Comparison of ENCODE assay signal across 21 mouse cellular contexts in the genomic region with DNA sequence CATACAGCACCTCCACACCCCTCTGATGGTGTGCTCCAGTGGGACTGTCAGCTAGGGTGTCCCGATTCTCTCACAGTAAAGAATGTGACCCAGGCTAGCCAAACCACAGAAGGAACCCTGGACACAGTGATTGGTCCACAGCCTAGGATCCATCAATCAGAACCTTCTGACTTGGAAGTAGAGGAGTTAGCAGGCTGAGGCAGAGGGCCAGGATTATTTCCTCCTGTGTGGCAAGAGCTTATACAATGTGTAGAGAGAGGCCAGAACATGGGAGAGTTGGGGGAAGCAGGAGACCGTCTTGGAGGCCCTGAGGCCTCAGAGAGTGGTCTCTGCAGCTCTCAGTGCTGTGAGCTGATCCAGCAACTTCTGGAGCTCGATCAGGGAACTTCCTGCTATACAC. TPM values are rescaled to one million over a fixed set of nuclear protein-coding genes. Genes with fewer than 3 reads are reported as not detected.
"Had no signal": no experiment of that assay in that cellular context is flagged by ENCODE, and none has a peak within 500 bp of the region (broad histone marks: within the 10 kb centered on the region; RNA-seq: fewer than 3 reads in every experiment).

No protein-coding gene starts in this region.

- H3K27ac ChIP-seq: heart, embryonic 10.5 days; intestine, embryonic 15.5 days; left cerebral cortex, adult 2 months; limb, embryonic 10.5 days; limb, embryonic 12.5 days; liver, embryonic 13.5 days; liver, embryonic 15.5 days had no signal

- H3K4me3 ChIP-seq: heart, embryonic 10.5 days; heart, embryonic 12.5 days; hindbrain, embryonic 10.5 days; hindbrain, embryonic 12.5 days; intestine, embryonic 15.5 days; left cerebral cortex, adult 2 months; limb, embryonic 10.5 days; limb, embryonic 12.5 days; liver, embryonic 13.5 days; liver, embryonic 15.5 days had no signal

- DNase-seq: gastrocnemius, postnatal 25 days; heart, adult 18-20 months; heart, postnatal 10 days; heart, postnatal 4 days; kidney, adult 18-20 months; kidney, adult 8-10 months; kidney, postnatal 10 days; kidney, postnatal 25 days; kidney, postnatal 4 days; liver; liver, embryonic 13.5 days had no signal

RNA-seq across cellular contexts. Expression of a gene that starts 11.3 kb away (rescaled TPM):
- total RNA-seq: granulocyte monocyte progenitor cell, adult 5-6 weeks had no signal
